Mouse (Mus musculus): Measurements from ENCODE around the gene Hook2.

The Hook2 gene

DNA sequence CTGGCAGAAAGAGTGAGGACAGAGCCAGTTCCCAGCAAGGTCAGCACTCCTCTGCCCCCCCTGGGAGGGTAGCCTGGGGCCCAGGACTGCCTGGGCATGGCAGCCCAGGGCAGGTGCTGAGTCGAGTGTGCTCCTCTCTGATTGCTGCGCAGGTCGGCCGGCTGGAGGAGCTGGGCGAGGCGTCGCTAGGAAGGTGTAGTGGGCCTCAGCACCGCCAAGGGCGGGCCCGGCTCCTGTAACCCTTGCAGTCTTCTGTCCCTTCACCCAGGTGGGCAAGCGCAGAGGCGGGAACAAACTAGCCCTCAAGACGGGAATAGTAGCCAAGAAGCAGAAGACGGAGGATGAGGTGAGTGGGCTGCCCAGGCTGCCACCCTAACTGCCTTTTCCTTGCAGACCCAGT, 38.9 kb downstream of the Hook2 start:
- no peak for DNase-seq (ENCODE audit: low read depth, low spot score)

DNA sequence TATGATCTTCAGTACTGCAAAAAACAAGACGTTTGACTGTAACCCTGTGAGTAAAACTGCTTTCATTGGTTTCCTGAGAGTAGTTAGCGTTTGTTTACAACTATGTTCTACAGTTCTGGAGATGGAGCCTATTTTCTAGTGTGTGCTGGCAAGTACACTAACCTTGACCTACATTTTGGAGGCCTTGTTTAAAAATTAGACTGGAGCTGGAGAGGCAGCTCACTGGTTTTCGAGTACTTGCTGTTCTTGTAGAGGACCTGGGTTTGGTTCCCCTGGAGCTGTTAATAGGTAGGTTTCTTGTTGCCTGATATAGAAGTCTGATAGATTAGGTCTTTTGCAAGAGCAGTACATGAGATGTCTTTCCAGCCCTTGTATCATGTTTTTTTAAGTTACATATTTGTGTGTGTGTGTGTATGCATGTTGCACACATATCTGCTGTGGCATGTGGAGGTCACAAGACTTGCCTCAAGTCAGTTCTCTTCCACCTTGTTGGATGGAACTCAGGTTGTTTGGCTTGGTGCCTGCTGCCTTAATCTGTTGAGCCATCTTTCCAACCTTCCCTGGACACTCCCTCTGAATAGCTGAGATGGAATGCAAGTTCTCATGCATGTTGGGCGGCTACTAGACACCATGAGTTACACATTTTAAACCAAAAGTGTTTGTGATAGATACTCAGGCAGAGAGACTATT, 42.4 kb downstream of the Hook2 start:
- no peak for DNase-seq (ENCODE audit: low read depth, low spot score)

DNA sequence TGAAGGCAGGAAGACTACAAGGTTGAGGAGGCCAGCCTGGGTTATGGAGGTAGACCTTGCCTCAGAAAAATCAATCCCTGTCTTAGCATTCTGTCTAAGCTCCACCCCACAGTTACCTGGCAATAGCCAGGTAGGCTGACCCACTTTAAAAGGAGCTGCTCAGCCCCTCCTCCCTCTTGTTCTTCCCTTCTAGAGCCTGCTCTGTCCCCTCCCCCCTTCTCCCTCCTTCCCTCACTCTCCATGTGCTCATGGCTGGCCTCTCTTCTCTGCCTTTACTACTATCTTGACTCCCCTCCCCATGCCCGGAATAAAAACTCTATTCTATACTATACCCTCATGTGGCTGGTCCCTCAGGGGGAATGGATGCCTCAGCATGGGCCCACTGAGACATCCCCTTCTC, 43.5 kb downstream of the Hook2 start:
- no peak for DNase-seq (ENCODE audit: low read depth, low spot score)

DNA sequence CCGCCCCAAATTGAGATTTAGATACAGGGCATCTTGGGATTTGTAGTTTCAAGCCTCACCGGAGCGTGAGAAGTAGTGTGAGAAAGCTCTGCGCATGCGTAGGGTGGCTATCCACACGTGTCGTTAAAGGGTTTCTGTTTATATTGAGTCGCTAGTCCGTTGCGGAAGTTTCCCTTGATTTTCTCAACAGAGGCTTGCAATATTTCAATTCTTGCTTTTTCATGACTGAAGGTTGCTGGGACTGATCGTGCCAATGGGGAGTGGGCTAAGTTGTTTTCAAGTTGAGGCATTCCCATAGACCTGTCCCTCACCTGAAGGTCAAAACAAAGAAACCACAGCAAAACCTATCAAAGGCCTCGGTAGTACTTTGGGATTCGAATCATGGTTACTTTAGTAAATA, 44.4 kb downstream of the Hook2 start:
- DNase-seq (ENCODE audit: low read depth, low spot score), result peak; percentile 85

GRCm38 (mm10) chr8:85035165-85035727, 44.8 kb downstream of the Hook2 start:
- no peak for DNase-seq (ENCODE audit: low read depth, low spot score)

DNA sequence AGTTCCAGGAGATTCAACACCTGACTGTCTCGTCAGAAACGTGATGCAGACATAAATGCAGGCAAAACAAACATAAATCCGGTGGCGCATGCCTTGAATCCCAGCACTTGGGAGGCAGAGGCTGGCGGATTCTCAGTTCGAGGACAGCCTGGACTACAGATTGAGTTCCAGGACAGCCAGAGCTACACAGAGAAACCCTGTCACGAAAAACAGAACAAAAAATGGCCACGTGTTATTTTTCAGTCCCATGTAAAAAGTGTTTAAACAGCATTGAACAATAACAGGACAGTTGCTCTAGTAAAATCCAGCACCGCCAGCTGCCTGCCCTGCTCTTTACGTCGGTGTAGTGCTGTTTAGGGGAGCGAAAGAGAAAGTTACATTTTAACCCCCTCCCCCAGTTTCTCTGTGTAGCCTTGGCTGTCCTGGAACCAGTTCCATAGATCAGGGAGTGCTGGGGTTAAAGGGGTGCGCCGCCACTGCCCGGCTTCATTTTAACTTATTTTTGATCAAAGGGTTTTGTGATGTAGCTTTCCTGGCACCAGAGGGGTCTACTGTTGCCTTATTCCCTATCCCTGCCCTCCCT, 45.4 kb downstream of the Hook2 start:
- no peak for DNase-seq (ENCODE audit: low read depth, low spot score)

GRCm38 (mm10) chr8:85036381-85036717, 45.9 kb downstream of the Hook2 start:
- no peak for DNase-seq (ENCODE audit: low read depth, low spot score)

- peak; percentile 97 for DNase-seq (ENCODE audit: low read depth, low spot score)
Observed at GRCm38 (mm10) chr8:85036718-85037365, 46.4 kb downstream of the Hook2 start, which contains the start of gene Tnpo2. Gene Tnpo2 (plus strand): TSS chr8:85036915.

GRCm38 (mm10) chr8:85037366-85037680, 46.9 kb downstream of the Hook2 start:
- no peak for DNase-seq (ENCODE audit: low read depth, low spot score)

DNA sequence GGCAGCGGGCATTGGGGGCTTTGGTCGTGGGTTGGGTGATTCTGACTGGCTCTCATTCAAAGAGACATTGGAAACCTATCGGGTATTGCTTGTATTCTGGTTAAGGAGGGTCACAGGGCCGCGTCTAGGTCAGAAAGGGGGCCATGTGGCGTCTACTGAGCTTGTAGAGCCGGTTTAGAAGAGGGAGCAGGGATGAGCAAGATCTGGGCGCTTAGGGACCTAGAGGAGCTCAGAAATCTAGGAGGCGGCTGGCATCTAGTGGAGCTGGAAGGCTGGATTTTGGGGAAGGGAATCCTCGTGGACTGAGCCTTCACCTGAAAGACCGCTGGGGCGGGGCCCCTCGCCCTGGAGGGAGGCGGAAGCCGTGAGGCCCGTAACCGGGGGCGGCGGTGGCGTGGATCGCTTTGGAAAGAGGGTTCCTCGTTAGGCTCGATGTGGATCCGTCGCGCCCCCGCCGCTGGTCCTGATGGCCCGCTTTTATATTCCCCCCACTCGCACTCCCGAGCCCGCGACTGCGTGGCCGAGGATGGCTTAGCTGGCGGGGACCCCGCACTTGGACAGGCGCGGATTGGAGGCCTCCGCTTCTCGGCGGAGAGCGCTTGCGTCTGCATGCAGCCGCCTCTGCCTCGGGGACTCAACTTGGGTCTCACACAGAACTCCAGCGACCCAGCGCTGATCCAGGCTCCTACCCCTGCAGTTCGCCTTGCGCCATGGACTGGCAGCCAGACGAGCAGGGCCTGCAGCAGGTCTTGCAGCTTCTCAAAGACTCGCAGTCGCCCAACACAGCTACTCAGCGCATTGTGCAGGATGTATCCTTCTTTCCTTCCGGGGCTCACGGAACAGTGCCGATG, 47.5 kb downstream of the Hook2 start:
- DNase-seq (ENCODE audit: low read depth, low spot score), result no peak

- DNase-seq (ENCODE audit: low read depth, low spot score), result no peak
Observed at GRCm38 (mm10) chr8:85043619-85044018, 53.2 kb downstream of the Hook2 start.
